Mouse (Mus musculus) neutrophil, adult 65 days (primary cell): ENCODE results near the gene Agr3. TPM values are rescaled to one million over a fixed set of nuclear protein-coding genes. Genes with fewer than 3 reads are reported as not detected.

Source experiments
- total RNA-seq: library from RNA; stranded (reverse); gene quantifications from 2 replicates; pipeline ENCODE4 v1.2.4, GENCODE M21; 2023

The Agr3 gene
- not detected in 2 replicates for total RNA-seq

DNA sequence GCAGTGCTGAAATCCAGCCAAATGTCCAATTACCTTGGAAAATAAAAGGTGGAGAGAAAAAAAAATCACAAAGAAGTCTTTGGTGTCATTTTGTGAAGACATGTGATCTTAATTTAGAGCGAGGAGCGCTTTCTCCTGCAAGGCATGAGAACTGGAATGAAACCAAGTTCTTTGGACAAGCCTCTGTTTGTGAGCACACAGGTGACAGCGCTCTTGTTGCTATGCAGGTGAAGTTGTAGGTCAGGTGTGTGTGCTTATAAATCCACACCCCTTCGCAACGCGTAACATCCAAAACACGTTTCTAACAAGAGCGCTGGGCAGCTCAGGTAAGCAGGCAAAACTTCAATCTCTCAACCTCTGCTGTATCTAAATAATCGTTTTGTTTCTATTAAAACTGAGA lies at the start of gene Agr3:
Agr3 (plus strand) TSS at position 219 of the 400 bp plus-strand sequence.

DNA sequence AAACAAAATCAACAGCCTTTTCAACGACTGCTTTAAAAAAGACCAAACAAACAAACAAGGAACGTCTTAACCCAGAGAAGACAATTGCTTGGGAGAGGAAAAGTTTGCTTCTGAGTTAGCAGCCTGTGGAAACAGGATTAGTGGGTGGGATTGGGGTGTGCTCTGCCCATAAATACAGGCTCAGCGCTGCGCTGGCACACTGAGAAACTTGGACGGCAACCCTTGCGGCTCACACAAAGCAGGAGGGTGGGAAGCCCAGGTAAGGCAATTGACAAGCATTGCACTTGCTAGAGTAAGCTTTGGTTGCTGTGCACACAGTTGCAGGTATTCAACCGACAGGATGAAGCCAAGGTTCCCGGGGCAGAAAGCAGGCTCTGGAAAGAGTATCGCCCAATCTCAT lies 67.3 kb downstream of the Agr3 start, which contains the start of gene Agr2:
Agr2 (plus strand) TSS at position 197 of the 400 bp plus-strand sequence.

Other genes with a start within 250 kb of the Agr3 start
- gene Agr2, start 67.3 kb downstream of the Agr3 start, total RNA-seq: not detected in 2 replicates
- 61.0 and 75.5 TPM in 2 replicates for gene Tspan13, start 116.9 kb downstream of the Agr3 start, total RNA-seq
- 4.2 and 5.4 TPM in 2 replicates for gene Ankmy2, start 231.5 kb downstream of the Agr3 start, total RNA-seq
- 13.9 and 17.9 TPM in 2 replicates for gene Bzw2, start 232.5 kb downstream of the Agr3 start, total RNA-seq